Mouse (Mus musculus) megakaryocyte, adult 5-6 weeks (primary cell): ENCODE measurements around the gene Npr3. TPM values are rescaled to one million over a fixed set of nuclear protein-coding genes. Genes with fewer than 3 reads are reported as not detected.

Experiments
- ATAC-seq: 2 replicates; pipeline ENCODE4 v1.8.0; 2016; ENCODE audit warnings: mild to moderate bottlenecking, inconsistent platforms; ENCODE audit not compliant: poor library complexity, severe bottlenecking
- total RNA-seq, 2 experiments: library from RNA; stranded (forward) in 1 of 2; stranded (reverse) in 1 of 2; fragments of 153-499, 151-499 nt in 1 of 2; fragments of 221-1000, 200-1000 nt in 1 of 2; gene quantifications; 2 replicates each; pipeline versions ENCODE4 v1.2.3 to v1.2.4; 2015 to 2017

Npr3 gene
- total RNA-seq (2015): not detected in 2 replicates
- total RNA-seq (2017): not detected in 2 replicates

DNA sequence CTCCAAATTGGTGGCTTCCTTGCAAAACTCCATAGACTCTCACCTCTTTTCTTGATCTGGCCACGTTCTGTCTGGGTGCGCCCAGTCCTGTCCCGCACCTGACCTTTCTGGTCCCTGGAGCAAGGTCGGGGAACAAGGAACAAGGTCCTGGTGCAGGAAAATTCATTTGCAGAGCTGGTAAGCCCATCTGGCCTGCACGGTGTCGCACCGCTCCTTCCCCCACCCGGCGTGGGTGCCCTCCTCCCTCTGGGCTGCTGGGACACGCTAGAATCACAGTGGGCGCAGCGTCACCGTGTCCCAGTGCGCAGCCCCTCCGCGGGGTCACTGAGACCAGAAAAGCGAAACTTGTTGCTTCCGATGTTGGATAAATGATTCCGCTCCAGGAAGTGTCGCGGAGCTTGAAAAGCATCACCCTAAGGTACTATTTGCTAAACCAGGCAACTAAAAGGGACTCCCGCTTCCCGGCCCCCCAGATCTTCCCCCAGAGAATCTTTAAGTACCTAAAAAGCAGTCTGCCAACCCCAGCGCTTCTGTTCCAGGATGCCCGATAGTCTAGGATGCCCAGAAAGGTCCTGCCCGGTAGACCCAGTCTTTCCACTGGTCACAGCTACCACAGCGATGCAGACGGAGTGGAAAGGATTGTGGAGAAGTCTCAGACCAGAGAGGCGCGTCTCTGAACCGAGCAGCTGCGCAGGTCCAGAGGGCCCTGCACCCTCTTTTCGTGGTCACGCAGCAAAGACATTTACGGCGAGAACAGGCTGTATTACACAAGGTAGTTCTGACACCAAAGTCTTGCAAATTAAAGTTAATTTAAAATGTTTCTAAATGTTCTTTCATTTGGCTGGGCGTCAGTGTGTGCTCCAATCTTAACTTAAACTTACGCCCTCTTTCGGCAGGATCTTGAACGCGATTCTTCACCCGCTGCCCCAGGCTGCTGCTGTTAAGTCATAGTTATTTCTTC, at the start of gene Npr3:
Npr3 (minus strand) TSS at position 717 of the 961 bp plus-strand sequence.
- ATAC-seq: no peak

DNA sequence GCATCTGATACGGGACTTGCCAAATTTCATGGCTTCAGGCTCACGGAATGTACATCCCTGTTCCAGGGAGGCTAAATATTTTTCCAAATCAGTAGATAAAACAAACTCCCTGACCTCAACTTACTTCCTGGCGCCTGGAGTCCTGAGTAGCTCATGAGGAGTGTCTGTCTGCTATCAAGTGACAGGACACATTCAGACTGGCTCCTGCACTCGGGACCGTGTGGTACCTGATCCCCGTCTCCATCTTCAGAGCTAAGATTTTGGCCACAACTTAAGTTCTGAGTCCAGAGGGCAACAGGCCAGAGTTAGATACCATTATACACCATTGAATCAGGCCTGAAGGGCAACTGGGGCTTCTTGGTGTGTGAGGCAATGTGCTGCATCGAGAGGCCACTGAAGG, 49.0 kb upstream of the Npr3 start:
- no peak for ATAC-seq

DNA sequence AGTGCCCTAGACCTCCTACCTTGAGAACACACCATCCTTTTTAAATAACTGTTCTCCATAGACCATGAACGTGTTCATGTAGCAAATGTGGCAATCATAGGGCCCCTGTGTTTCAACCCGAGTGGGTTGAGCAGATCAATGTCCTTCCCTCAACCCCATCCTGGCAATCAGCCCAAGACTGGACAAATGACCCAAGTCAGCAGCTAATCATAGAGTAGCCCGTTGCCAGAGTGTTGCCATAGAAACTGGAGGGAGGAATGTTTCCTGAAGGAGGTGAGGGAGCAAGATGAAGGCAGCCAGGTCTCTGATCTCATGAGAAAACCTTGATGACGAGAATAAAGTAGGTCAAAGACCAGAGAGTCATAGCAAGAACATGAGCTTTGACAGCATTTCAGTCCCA, 47.1 kb upstream of the Npr3 start:
- ATAC-seq: no peak

DNA sequence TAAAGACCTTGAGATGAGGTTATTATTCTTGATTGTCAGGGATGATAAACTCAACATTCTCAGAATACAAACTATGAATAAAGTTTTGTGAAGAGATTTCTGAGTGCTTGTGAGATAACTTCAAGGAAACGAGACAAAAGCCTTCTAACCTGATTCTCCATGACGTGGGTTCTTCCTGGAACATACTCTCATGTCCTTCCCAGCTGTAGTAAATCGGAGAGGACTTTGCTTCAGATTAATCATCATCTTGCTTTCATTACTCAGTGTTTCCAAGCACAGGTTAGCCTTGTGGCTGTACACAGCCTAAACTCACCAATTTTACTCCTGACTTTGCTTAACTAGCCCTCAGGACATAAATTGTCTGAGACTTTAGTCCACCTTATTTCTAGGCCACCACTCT, 45.1 kb upstream of the Npr3 start:
- ATAC-seq: no peak

DNA sequence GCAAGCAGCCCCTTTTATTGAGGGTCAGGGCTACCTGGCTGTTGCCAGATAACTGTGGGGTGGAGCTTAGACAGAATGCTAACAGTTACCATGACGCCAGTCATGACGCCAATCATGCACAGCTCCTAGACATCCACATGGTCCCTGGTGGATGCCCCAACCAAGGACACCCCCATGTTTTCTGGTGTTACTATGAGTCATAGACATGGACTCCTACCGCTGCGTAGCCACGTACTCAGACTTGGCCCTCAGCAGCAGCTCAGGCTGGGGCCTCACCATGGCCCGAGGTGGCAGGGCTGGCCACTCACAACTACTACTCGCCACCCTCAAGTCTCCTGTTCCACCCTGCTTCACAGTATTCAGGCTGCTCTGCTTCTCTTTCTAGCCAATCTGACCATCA, 44.1 kb upstream of the Npr3 start:
- ATAC-seq: no peak

DNA sequence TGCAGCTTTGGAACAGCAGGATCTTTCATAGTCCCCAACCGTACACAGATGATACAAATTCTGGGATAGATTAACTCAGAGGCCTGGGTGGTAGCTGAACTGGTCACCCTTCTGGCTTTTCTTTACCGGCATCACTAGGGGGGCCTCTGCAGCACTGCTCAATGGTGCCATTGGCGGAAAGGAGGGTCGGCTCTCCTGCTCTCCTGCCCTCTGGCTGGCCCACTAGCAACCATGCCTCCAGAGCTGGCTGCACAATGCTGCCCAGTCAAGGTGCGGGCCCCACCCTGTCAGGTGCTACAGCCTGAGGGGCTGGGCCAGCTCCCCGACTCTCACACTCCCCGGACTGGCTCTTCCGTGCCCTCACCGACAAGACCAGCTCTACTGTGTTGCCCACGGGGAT, 43.1 kb upstream of the Npr3 start:
- ATAC-seq: no peak

DNA sequence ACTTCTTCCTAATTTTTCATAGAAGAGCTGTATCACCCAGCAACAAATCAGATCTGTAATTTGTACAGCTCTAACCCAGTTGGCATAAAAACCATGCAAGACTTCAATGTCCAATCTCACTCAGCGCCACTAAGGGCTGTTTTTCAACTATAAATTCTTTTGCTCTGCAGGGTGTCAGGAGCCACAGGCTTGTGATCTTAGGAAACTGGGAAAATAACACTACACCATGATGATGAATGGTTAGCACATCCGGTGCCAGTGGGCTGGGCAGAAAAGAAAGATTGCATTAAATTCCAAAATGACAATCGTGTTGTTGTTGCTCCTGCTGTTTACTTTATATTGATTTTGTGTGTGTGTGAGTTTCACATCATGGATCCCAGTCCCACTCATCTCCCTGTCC, 42.4 kb upstream of the Npr3 start:
- ATAC-seq: no peak

DNA sequence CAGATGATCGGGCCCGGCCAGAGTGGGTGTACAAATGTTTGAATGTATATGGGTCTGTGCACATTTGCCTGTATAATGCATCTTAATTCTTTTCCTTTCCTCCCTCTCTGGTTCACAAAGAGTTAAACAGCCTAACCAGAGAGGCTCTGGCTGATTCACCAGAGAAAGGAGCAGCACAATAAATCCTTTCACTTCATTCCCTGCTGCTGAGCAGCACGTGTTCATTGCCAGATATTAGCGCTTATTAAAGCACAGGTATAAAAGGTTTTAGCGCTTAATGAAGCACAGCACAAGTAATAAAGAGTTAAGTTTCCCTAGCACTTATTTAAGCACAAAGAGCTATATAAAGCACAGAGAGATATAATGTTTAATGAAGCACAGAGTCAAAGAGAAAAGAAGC, 33.8 kb upstream of the Npr3 start:
- ATAC-seq: no peak

DNA sequence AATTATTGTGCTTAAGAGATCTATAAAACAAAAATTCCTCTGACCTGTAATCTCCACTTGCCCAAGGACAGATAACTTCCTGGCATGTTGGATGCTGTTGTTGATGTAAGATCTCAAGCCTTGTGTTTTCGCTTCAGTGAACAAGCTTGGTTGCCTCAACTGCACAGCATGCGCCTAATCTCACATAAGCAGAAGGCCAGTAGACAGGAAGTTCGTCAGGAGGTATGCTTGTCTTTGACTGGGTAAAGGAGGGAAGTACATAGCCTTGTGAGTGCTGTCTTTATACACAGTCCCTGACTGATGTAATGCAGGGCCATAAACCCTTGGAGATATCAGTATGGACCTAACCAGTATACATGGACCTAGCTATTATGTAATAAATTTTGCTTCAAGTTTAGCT, 20.7 kb upstream of the Npr3 start:
- ATAC-seq: no peak

DNA sequence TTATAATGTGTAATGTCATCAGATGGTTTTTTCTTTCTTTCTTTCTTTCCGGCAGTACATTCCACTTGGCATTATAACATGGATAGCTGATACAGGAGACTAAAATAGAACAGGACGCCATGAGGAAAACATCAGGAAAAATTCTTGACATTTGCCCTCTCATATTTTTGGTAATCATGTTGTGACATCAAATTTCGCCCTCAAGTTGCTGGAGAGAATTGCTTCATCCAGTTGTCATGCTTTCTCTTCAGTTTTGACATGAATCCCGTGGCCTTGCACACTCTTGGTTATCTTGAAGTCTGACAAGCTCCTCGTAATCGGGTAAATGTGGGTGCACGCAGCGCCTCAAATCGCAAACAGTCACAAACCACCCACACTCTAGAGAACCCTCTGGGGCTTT, 7.0 kb upstream of the Npr3 start:
- ATAC-seq: no peak

DNA sequence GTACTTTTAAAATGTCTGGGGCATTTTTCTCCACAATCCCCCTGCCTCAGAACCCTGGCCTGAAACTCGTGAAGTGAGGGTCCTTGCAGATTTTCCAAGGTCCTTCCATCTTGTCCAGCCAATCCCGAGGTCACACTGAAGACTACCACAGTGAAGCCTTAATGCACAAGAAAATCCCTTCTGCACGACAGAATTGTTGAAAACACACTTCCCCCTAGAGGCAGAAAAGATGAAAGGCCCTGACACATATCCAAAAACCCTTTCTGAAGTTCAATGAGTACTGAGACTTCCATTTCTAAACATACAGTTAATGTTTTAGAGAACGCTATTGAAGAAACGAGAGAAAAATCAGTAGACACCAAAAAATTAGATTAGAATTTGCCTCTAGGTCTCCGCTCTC, 2.8 kb upstream of the Npr3 start:
- no peak for ATAC-seq

DNA sequence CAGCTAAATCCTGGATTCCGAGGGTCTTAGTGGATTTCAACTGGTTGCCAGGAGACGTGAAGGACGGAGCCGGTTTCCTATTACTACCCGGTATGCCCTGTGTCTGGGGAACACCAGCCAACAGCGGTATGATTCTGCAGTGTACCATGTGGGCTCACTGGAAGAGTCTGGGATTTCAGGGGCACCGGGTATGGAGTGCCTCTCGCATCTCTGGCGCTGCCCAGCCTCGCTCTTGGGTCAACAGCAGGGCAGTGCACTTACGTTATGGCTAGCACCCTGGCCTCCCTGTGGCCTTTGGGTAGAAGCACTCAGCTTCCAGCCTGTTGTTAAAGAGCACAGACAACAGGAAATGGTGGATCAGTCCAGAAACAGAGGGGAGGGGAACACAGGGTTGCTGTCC, 1.1 kb upstream of the Npr3 start:
- ATAC-seq: no peak

DNA sequence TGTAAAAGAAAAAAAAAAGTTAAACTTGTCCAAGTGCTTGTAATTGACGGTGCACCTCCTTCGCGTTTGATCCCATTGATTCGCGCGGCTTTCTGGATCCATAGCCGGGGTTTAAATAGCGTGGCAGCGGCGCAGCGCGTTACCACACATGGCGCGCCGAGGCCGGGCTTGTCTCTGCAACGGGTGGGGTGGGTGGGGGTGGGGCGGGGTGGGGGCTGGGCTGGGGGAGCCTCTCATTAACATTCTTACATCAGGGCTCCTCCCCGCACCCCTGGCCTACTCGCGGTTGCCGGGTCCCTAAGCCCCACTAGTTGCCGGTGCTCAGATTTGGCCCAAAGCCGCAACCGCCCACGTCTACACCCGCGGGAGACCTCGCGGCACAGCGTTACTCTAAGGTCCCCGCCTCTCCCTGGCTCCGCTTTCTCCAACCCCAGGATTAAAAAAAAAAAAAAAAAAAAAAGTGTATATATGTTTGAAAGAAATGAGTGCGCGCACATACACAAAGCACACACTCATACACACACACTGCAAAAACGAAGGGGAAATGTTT, 991 bp downstream of the Npr3 start:
- no peak for ATAC-seq

DNA sequence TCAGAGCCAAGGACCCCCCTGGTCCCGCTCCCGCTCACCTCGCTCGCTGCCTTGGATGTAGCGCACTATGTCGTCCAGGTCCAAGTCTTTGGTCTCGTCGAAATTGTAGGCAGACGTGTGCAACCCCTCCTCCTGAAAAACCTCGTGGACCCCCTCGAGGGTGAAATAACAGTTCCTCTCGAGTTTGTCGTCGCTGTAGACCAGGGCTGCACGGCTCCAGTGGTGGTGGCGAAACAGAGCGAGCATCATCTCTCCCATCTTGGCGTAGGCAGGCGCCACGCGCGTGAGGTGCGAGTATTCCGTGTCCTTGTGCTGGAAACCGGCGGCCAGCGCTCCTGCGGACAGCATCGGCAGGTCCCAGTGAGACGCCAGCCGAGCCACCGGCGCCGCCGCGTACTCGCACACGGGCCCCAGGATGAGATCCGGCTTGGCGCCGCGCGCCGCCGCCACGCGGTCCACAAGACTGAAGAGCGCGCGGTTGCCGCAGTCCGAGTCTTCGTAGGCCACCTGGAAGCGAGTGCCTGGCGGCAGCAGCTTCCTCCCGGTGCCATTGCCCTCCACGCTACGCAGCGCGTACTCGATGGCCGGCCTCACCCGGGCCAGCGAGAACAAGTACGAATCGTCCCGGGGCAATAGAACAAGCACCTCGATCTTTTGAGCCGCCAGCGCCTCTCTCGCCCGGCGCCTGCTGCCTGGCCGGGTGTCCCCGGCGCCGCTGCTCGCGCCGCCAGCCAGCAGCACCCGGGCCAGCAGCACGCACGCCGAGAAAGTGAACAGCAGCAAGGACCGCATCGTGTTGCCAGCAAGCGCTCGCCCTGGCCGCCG, 2.0 kb downstream of the Npr3 start:
- ATAC-seq: no peak

DNA sequence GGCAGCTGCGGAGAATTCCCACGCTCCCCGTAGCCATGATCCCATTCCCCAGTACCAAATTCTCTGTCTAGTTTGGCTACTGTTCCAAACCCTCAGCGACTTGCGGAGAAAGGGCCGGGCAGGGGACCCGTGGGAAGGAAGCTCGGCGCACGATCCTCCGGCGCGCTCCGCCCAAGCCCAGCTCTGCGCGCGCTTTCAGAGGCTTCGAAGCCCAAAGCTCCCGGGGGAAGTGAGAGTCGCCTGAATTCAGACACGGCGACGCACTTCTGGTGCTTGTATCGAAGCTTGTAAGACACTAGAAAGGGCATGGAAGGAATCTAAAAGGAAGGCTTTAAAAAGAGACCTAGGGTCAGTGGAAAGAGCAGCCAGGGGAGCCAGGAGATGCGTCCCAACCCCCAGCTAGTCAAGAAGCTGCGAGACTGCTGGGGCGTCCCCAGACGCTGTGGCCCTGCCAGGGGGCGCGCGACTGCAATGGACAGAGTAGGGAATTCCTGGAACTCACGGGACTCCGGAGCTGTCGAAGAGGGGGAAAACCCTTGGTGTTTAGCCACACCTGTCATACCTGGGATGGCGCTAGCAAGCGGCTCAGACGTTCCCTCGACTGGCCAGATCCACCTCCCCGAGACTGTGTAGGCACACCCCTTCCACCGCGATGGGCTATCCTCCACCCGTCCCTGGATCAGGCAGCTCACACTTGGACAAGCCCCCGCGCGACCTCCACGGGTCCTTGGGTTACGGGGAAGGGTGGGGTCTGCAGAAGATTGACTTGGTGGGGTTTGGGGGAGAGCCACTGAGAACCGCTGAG, 2.8 kb downstream of the Npr3 start:
- ATAC-seq: no peak

DNA sequence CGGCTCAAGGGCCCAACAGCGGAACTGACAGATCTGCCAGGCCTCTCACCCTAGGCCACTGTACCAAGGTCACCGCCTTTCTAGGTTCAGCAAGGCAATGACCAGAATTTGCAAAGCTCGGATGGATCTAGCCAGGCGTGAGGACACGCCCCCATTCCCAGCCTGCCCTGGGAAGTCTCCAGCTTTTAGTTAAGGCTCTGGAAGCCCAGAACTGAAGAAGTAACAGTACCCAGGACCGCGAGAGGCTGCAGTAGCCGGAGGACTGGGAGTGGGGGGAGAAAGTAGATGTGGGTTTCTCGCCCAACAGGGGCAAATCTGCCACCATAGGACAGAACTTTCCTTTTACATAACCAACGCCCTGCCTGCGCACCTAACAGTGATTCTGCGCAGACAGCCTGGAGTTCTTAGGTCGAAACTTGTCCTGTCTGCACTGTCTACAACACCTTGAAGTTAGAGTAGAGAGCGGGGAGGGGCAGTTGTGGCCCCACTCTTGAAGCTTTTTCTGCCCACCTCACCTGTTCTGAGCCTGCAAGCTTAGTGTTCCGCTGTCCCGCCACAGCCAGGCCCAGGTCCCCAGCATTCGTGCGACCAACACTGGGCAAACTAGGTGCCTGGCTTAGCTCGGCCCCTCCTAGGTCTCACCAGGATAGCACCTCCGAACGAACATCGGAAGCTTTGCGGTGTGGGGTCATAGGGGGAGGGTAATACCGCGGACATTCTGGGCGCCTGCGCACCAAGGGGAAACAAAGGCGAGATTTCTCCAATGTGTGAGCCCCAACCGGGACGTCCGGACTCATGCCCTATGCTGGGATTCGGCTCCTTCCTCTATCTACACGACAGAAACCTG, 3.7 kb downstream of the Npr3 start:
- ATAC-seq: no peak

DNA sequence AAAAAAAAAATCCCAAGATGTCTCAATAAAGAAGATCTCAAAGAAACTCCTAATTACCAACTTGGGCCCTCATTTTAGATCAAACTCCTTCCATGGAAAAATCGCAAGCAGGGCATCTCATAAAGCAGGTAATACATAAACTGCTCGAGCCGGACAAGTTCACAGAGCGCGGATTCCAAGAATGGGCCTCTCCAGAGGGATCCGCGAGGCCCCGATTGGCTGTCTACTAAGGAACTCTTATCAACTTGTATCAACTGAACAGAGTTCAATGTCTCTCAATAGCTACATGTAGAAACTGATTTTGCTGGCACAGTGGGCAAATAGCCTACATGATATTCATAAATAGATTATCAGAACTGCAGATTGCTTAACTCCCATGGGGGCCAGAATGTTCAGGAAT, 9.5 kb downstream of the Npr3 start:
- no peak for ATAC-seq

DNA sequence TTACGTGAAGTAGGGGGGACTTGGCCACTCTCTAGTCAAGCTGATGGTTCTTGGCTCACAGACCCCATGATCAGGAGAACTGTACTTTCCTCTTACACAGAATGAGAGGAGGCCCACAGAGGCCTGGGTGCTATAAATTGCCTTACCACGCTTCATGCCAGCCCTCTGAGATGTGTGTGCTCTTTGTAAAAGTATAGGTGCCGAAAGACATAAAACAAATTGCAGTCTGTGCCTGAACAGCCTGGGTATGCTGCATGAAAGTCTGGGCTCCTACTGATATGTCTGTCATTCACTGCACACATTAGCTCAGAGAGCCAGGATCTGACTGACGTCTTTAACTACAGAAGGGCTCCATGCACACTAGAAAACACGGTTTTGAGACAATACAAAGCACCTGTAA, 9.9 kb downstream of the Npr3 start:
- ATAC-seq: no peak

DNA sequence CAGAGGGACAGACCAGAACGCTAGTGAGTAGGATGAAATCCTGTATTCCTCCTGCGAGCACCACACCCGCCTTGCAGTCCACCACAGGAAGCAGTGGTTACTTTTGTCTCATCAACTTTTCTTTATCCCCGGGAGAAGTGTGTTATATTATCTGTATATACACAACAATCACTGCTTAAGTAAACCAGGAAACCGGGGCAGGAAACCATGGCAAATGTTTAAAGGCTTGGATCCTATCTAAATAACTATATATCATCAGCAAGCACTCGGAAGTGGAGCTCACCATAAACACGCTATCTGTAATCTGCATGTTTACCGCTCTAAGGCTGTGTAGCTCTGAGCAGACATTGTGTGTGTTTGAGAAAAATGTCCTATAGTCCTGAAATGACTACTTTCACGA, 13.1 kb downstream of the Npr3 start:
- no peak for ATAC-seq

DNA sequence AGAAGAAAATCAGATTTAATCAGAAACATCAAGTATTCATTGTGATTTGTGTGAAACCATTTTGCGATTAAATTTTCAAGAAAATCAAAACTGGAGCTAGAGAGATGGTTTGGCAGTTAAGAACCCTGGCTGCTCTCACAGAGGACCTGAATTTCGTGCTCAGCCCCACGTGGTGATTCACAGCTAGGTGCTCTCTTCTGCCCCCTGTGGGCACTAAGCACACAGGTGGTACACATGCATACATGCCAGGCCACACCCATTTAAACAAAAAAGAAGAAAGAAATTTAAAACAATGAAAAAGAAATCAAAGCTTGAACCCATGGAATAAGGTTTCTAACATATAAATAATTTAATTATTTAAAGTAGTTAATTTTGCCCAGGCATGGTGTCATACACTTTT, 15.7 kb downstream of the Npr3 start:
- ATAC-seq: no peak
